Mouse (Mus musculus) cerebellum, postnatal 36 days (tissue): ENCODE measurements around the gene Dhx30.
"Not testable (repeated sequence)": the region's sequence is repeated elsewhere in the genome, so short reads cannot be mapped to it uniquely, and the experiment has no call there.

ENCODE experiments used
- DNase-seq, 2 experiments: peaks; one replicate each; pipeline ENCODE4 v3.0.0; 2021 to 2022; ENCODE audit warnings: mixed read lengths in 2 of 2

The Dhx30 gene

DNA sequence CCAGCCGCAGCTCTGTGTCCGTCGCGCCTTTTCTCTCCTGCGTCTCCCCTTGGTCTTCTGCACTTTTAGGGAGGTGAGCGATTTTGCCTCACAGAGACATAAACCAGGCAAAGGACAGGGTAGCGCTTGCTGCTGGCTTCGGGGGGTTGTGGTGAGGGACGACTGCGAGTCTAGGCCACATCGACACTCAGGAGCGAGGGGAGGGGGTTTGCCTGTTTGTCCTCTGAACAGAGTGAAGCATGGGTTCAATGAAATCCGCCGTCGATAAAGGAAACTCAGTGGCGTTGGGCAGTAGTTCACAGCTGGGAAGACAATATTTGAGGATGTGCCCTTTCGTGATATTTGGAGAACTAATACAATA is at the start of gene Dhx30:
Gene Dhx30 (minus strand): TSS at position 52 of the 361 bp plus-strand sequence.
- no peak for DNase-seq

DNA sequence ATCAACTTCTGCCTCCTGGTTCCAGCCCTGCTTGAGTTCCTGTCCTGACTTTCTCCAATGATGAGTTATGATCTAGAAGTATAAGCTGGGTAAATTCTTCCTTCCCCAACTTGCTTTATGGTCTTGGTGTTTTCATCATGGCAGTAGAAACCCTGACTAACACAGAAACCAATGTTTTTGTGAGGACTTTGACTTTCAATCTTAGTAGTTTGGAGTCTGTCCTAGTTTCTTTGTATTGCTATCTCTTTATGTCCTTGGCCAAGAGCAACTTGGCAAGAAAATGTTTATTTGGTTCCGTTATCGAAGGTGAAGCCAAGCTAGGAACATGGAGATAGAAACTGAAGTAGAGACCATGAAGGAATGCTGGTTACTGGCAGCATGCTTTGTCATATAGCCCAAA is 45.4 kb upstream of the Dhx30 start:
- DNase-seq: no peak

DNA sequence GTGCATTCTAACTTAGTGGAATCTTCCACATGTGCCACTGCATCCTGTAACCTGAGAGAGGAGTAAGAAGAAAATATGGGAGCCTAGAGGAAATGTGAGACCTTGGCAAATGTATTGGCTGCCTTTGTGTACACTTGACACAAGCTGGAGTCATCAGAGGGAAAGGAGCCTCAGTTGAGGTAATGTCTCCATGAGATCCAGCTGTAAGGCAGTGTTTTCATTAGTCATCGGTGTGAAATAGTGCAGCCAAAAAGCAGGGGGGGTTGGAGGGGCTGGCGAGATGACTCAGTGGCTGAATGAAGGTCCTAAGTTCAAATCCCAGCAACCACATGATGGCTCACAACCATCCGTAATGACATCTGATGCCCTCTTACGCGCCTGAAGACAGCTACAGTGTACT is 44.8 kb upstream of the Dhx30 start:
- no peak for DNase-seq

DNA sequence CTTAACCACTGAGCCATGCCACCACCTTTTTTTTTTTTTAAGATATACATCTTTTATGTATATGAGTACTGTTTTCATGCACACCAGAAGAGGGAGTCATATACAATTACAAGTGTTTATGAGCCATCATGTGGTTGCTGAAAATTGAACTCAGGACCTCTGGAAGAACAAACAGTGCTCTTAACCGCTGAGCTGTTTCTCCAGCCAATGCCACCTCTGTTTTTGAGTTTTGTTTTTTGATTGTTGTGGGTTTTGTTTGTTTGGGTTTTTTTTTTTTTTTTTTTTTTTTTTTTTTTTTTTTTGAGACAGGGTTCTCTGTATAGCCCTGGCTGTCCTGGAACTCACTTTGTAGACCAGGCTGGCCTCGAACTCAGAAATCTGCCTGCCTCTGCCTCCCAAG is 42.9 kb upstream of the Dhx30 start:
- not testable (repeated sequence) for DNase-seq

DNA sequence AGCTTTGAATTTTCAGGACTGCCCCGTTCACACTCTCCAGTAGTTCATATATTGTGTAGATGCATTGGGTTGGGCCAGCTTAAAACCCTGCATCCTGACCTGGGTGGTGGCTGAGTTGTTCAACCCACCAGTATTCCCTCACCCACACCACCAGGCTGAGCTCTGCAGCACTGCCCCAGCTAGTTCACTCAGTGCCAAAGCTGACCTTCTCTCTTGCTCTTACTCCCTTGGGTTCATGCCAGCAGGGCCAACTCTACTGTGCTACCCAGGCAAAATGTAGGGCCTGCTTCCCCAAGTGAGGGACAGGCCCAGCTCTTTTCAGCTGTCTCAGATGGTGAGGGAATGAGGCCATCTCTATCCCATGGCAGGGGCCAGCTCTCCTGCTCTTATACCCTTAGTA is 41.4 kb upstream of the Dhx30 start:
- no peak for DNase-seq

DNA sequence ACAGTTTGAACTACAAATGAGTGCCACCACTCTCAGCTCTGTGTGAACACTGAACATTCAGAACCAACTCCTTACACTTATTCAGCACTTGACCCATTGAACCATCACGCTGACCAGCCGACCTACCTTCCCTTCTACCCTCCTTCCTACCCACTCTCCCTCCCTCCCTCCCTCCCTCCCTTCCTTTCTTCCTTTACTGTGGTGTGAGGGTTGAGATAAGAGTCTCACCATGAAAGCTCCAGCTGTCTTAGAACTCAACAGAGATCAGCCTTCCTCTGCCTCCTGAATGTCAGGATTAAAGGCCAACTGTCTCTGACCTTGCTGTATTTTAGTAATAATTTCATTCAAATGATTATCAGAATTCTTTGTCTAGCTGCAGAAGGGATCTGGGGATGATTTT is 31.0 kb upstream of the Dhx30 start:
- no peak for DNase-seq

DNA sequence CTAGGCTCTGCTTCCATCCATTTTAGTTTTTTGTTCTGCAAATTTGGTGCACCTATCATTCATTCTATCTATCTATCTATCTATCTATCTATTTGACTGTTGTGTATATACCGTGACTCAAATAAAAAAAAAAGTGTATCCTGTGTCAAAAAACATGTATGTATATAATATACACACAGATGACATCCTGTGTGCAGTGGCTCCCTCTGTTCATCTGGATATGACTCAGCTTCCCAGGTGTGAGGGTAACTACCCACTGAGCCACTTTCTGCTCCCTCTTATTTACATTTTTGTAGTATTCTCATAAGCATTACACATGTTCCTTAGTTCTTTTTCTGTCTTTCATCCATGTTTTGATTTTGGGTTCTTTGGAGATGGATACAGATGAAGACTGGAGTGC is 24.5 kb upstream of the Dhx30 start:
- no peak for DNase-seq

DNA sequence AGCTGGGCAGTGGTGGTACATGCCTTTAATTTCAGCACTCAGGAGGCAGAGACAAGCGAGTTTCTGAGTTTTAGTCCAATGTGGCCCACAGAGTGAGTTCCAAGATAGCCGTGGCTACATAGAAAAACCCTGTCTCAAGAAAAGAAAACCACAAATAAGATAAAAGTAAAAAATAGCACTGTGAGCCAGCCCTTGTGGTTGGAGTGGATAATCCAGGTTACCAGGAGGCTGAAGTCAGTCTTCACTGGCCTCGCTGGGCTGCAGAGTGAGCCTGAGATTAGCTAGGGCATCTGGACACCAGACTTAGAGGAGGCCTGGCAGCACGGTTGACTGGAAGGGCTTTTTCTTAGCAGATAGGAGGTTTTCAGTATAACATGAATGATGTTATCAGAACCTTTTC is 21.5 kb upstream of the Dhx30 start:
- DNase-seq: no peak

DNA sequence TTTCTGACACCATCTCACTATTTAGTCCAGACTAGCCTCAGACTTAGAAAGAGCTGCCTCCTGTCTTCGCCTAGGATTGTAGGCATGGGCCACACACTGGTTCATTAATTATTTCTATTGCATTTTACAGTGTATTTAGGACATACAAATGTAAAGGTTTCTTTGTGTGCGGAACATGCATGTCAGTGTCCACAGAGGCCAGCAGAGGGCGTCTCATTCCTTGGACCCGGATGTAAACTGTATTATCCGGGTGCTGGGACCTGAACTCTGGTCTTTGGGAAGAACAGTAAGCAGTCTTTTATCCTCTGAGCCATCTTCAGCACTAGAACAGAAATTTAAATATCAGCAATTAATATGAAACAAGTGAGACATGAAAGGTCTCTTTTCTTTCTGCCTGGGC is 16.5 kb upstream of the Dhx30 start:
- DNase-seq: no peak

DNA sequence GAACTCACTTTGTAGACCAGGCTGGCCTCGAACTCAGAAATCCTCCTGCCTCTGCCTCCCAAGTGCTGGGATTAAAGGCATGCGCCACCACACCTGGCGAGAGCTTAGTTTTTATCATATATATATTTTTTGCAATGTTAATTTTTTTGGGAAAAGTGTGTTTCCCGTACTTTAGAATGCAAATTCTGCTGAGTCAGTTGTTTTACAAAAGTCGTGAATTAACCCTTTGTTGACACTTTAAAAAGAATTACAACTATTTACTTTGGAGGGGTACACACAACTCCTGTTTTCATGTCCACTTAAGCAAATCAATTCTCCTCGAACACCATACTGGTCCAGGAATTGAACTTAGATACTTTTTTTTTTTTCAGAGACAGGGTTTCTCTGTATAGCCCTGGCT is 15.3 kb upstream of the Dhx30 start:
- no peak for DNase-seq

DNA sequence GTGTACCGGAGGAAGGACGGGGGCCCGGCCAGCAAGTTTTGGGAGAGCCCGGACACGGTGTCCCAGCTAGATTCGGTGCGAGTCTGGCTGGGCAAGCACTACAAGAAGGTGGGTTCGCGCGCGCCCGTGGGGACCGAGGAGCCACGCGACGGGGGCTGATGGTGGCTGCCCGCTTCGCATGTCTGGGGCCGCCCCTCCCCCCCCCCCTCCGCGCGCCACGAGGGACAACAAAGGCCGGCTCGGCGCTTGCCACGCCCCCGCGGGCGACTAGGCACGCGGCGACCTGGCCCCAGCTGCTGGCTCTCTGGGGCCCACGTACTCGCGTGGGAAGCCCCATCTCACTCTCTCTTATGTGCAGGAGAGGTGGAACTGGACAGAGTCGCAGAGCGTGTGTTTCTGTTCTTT is 14.6 kb upstream of the Dhx30 start:
- DNase-seq: no peak

DNA sequence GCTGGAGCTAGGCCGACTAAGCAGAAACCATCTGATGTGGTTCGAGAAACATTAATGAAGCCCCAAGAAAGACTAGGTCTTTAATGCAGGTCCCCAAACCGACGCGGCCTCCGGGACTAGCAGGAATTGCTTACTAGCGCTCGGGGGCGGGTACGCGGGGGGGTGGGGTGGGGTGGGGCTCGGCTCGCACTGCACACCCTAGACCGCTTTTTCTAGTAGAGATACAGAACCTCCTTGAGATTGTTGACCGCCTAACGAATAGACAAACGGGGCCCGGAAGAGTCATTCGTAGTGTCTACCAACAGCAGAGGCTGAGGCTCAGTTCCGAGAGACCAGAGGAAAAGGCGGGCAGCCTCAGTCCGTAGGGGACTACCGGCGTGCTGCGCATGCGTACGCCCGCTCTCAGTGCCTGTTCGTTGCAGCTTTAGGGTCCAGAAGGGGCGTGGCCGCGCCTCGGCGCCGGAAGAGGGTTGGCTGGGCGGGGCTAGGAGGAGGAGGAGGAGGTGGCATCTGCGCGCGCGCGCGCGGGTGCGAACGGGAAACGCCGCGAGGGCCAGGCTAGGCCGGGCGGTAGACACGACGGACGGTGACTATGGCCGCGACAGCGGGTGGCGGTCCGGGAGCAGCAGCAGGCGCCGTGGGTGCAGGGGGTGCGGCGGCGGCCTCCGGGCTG is 14.0 kb upstream of the Dhx30 start:
- peak; percentile 99 to 100 for DNase-seq

DNA sequence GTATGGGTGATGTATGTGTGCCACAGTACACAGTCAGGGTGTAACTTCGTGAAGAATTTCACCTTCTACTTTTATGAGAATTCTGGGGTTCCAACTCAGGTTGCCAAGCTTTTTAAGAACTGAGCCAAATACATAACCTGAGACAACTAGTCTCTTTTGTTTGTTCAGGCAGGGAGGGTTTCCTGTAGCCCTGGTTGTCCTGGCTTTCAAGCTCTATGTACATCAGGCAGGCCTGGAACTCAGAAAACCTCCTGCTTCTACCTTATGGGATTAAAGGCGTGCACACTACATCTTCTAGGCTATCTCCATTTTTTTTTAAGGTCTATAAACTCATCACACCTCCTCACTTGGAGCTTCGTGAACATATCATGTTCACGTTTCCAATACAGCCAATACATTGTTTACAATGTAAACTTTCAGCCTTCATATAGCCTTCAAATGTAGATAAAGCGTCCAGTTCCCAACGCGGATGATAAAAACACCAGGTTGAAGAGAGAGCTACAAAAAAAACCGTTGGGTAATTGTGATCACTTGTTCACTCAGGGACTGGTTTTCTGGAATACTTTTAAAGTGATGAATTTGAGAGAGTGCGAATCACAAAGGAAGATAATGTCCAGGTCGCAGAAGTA is 13.4 kb upstream of the Dhx30 start:
- DNase-seq: no peak

DNA sequence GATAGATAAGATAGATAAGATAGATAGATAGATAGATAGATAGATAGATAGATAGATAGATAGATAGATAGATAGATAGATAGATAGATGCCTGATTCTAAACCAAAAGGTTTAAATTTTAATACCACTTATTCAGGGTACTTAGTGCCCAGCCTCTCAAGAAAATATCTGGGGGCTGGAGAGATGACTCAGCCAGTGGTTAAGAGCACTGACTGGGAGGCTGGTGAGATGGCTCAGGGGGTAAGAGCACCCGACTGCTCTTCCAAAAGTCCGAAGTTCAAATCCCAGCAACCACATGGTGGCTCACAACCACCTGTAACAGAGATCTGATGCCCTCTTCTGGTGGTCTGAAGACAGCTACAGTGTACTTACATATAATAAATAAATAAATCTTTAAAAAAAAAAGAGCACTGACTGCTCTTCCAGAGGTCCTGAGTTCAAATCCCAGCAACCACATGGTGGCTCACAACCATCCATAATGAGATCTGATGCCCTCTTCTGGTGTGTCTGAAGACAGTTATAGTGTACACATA is 6.4 kb upstream of the Dhx30 start:
- not testable (repeated sequence) for DNase-seq

DNA sequence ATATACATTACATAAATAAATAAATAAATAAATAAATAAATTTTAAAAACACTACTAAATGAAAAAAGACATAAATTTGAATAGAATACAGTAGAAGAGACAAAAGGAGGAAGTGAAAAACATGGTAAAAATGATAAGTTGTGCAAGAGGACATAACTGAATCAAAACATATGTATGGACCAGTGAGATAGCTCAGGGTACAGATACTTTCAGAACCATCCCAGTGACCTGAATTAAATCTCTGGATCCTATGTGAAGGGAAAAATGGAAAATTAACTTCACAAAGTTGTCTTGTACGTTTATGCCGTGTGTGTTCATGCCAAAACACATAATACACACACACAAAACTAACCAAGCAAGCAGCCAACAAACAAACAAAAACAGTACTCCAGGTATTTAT is 5.7 kb upstream of the Dhx30 start:
- no peak for DNase-seq

DNA sequence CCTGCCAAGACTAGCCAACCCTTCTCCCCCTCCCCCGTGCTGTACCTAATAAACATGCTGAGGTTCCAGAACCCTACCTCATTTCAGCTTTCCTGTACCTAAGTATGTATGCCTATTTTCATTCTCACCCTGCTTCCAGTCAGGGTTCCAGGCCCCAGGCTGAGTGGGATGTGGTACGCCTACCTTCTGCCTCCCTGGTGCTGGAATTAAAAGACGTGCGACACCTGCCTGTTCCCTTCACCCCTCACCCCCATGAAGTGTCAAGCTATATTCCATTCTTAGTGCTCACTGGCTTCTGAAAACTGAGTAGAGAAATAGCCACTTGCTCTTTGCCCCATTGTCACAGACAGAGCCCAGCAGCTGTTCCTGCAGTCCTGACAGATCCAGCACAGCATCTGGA is 3.8 kb upstream of the Dhx30 start:
- no peak for DNase-seq

DNA sequence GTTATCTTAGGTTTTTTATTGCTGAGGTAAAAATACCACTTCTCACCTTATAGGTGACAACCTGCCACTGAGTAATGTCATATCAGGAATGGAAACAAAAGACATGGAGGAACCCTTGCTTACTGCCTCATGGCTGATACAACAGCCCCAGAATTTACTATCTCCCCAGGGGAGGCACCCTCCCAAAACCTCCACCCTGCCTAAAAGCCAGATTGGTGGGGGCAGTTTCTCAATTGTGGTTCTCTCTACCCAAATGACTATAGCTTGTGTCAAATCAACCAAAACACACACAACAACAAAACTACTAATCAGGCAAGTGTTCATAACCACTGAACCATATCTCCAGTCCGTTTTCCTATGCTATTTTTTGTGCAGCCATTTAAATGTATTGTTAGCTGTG is 619 bp upstream of the Dhx30 start:
- no peak for DNase-seq

DNA sequence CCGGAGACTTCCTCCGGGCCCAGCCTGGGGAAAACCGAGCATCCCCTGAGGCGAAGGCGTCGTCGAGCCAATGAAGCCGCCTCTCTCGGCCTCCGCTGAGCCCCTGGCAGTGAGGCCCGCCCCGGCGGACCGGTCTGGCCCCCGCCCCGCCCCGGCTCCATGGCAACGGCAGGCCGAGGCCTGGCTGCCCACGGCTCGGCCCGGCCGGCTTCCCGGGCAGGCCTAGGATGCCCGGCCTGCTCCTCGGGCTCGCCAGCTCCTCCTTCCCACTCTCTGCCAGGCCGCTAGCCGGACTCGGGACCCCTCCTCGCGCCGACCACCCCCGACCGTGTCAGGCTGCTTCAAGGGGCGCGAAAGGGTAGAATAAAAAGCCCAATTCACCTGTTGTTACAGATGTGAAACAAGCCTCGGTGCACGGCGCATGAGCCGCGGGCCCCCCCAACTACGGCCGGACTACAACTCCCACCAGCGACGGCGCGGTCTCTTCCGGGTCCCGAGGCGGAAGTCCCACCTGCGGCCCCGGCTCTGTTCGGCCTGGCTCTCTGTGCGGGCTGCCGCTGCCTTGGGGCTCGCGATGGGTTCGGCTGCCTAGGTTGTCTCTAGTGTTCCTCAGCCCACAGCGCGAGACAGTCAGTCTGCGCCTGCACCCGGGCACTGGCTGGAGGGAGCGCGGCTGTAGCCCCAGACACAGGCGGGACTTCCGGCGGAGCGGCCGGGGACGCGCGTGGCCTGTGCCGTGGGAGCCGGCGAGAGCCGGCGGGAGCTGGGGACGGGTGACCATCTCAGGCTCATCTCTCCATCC is 452 bp downstream of the Dhx30 start, which contains the start of gene Smarcc1:
Gene Smarcc1 (plus strand): TSS at position 732 of the 802 bp plus-strand sequence.
- peak; percentile 86 to 87 for DNase-seq

DNA sequence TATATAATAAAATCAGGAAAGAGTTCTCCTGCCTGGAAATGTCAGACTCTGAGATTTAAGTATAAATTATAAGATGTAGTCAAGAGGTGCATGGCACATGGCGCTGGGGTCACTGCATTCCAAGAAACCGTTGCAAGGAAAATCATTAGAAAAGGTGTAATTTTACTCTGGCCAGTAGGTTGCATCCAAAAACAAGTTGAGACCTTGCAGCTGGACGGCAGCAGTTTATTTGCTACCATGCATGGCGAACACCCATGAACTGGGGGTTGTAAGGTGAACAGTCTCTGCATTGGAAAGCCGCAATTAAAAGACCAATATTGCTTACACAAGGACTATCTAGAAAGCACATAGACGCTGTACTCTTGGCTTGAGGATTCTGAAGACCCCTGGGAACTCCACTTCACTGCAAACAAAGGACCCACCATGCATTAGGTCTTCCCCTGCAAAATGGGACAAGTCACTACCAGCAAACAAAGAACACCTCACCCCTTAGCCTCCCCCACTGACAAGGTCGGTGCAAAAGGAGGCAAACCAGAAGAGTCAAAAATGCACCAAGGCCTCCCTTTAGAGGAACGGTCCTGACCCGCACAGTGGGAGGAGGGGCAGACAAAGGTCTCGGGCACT is 1.2 kb downstream of the Dhx30 start:
- no peak for DNase-seq

DNA sequence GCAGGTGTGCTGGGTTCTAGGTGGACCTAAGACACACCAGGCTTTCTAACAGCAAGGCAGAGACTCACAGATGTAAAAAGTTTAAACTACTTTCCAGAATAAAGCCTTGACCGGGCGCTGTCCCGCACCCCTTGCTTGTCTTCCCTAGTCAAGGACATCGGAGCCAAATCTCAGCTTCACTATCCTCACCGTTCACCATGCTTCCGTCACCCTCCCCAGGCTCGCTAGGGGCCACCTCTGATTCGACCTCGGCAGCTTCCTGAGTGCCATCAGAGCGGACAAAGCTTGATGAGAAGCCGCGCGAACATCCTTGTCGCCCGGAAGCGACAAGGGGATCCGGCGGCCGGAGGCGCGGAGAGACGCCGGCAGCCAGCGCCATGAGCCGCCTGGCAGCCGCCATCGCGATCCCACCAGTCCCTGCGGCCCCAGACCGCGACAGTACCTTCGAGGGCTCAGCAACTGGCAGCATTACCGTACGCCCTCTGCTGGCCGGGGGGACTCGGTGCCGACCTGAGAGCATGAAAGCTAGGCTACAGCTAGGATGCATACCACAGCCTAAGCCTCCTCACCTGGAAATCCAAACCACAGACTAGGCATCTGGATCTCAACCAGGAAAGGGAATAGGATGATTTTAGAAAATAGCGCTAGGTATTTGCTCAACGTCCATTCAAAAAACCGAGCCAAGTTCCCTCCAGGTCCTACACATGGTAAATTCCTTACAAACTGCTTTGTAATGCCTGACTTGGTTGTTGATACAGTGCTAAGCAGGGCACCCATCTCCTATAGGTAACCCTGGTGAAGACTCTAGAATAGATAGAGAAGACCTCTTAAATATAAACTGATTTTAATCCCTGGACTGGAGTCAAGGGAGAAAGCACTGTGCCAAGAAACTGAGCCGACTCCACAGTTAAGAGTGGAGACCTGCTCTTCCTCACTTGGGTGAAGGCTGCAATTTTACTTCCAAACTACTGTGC is 16.7 kb downstream of the Dhx30 start:
- peak; percentile 96 to 97 for DNase-seq

DNA sequence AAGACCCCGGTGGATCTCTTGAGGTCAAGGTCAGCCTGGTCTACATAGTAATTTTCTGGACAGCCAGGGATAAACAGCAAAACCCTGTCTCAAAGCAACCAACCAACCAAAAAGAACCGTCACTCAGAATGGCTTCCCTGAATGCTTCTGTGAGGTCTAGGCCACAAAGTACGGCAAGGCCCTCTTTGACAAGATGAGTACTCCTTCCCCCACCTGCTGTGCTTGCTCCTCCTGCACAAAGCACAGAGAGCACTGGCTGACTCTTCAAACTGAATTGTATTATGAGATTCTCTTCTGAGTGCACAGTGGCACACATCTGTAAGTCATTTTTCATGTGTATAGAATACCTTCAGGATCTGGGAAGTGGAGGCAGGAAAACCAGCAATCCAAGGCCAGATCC is 19.8 kb downstream of the Dhx30 start:
- DNase-seq: no peak

DNA sequence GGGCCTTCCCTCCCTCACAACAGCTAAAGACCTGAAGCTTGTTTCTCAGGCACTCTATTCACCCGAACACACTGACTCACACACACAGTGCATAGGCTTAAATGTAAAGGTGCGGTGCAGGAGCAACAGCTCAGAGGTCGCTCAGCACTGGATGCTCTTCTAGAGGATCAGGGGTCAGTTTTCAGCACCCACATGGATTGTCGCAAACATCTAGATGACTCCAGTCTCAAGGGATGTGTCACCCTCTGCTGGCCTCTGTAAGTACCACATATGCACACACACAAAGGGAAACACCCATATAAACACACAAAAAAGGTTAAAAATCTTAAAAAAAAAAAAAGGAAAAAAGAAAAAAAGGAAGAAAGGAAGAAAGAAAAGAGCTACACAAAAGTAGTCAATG is 22.9 kb downstream of the Dhx30 start:
- no peak for DNase-seq
